ENCODE assay signal across 8 mouse cellular contexts in genomic region chr15:103358278-103359121, GRCm38 (mm10). TPM values are rescaled to one million over a fixed set of nuclear protein-coding genes. Genes with fewer than 3 reads are reported as not detected.
DNase-seq lines count a peak whose midpoint lies in the region; ATAC-seq and TF ChIP-seq lines count a peak whose summit lies in the region.

No protein-coding gene starts in this region.

- H3K4me1 ChIP-seq in lung, embryonic 15.5 days: peaks cover 30% of the 10 kb centered on the region
- H3K4me1 ChIP-seq in bone marrow macrophage, adult 2 months (ENCODE audit: control insufficient read depth, insufficient read depth, low read length): peaks cover 60% of the 10 kb centered on the region
- no peaks in the 10 kb centered on the region for H3K4me1 ChIP-seq in hindbrain, embryonic 16.5 days (ENCODE audit: control insufficient read depth, insufficient read depth, low read depth, low read length)
- peaks cover 8% of the 10 kb centered on the region; the same call in 1 of the 2 replicates for H3K4me1 ChIP-seq in neural tube, embryonic 15.5 days

- peak overlapping the region; percentile 61 for H3K27ac ChIP-seq in lung, embryonic 15.5 days
- peak overlapping the region; percentile 87 for H3K27ac ChIP-seq in bone marrow macrophage, adult 2 months (ENCODE audit: insufficient read depth, low read depth, low read length)
- H3K27ac ChIP-seq in hindbrain, embryonic 16.5 days (ENCODE audit: low read depth, low read length): no peak overlapping the region
- H3K27ac ChIP-seq in neural tube, embryonic 15.5 days (replicated peaks): no peak overlapping the region

- H3K9me3 ChIP-seq in lung, embryonic 15.5 days: no peaks in the 10 kb centered on the region
- no peaks in the 10 kb centered on the region for H3K9me3 ChIP-seq in hindbrain, embryonic 16.5 days (ENCODE audit: control insufficient read depth, low read length)
- no peaks in the 10 kb centered on the region for H3K9me3 ChIP-seq in neural tube, embryonic 15.5 days (replicated peaks)

- no peak for TF ChIP-seq CTCF in bone marrow macrophage, adult 2 months (IDR thresholded peaks at IDR 0.05; ENCODE audit: low read depth, low read length)

- H3K36me3 ChIP-seq in lung, embryonic 15.5 days: peaks cover 10% of the 10 kb centered on the region
- no peaks in the 10 kb centered on the region for H3K36me3 ChIP-seq in hindbrain, embryonic 16.5 days (ENCODE audit: control insufficient read depth, insufficient read depth, low read length)
- H3K36me3 ChIP-seq in neural tube, embryonic 15.5 days: no peaks in the 10 kb centered on the region

- H3K4me2 ChIP-seq in lung, embryonic 15.5 days: no peak overlapping the region
- no peak overlapping the region for H3K4me2 ChIP-seq in hindbrain, embryonic 16.5 days (ENCODE audit: low read length)
- no peak overlapping the region for H3K4me2 ChIP-seq in neural tube, embryonic 15.5 days

- no peak for TF ChIP-seq POLR2A in bone marrow macrophage, adult 2 months (IDR thresholded peaks at IDR 0.05; ENCODE audit: borderline replicate concordance, low read depth, low read length)

- H3K4me3 ChIP-seq in lung, embryonic 15.5 days: no peak overlapping the region
- H3K4me3 ChIP-seq in bone marrow macrophage, adult 2 months (ENCODE audit: insufficient read depth, low read length): no peak overlapping the region
- H3K4me3 ChIP-seq in hindbrain, embryonic 16.5 days (ENCODE audit: low read length): no peak overlapping the region
- no peak overlapping the region for H3K4me3 ChIP-seq in neural tube, embryonic 15.5 days (replicated peaks)

- DNase-seq in lung, postnatal 36 days: no peak
- no peak for DNase-seq in frontal cortex, adult 2 months (ENCODE audit: extremely low spot score in 1 of 2, low spot score in 1 of 2)
- DNase-seq in retina, postnatal 1 day: no peak

- peak; percentile 34 for ATAC-seq in lung, embryonic 15.5 days (ENCODE audit: borderline replicate concordance, extremely low read depth, low FRiP score, low TSS enrichment)
- peak; percentile 16; the same call in 1 of the 2 replicates for ATAC-seq in hindbrain, embryonic 16.5 days
- ATAC-seq in neural tube, embryonic 15.5 days (ENCODE audit: low FRiP score): 0 out of 2 replicates have a peak, but pooled peaks have one; percentile 25
- ATAC-seq in CD4-positive, CD25-positive, alpha-beta regulatory T cell, adult 4 months: no peak

- H3K27me3 ChIP-seq in lung, embryonic 15.5 days: no peaks in the 10 kb centered on the region
- H3K27me3 ChIP-seq in hindbrain, embryonic 16.5 days (replicated peaks; ENCODE audit: control insufficient read depth, insufficient read depth, low read length): no peaks in the 10 kb centered on the region
- no peaks in the 10 kb centered on the region for H3K27me3 ChIP-seq in neural tube, embryonic 15.5 days (replicated peaks)

- 34% methylated on average over 4 of the region's 4 CpGs for WGBS in lung, embryonic 15.5 days
- WGBS in hindbrain, embryonic 16.5 days: 55% methylated on average over 3 of the region's 4 CpGs
- 30% methylated on average over 4 of the region's 4 CpGs for WGBS in neural tube, embryonic 15.5 days

- H3K9ac ChIP-seq in lung, embryonic 15.5 days: no peak overlapping the region
- no peak overlapping the region for H3K9ac ChIP-seq in hindbrain, embryonic 16.5 days (ENCODE audit: low read depth, low read length)
- no peak overlapping the region for H3K9ac ChIP-seq in neural tube, embryonic 15.5 days (replicated peaks)

RNA-seq across cellular contexts. Expression of gene Itga5, which starts 8.1 kb away (rescaled TPM):
- polyA plus RNA-seq in lung, embryonic 15.5 days (2015; fragmentation: Nextera tagmentation; extraction: Ambion mirVana): 39.6 and 42.7 TPM in 2 replicates
- 34.0 and 37.3 TPM in 2 replicates for polyA plus RNA-seq in bone marrow macrophage, adult 2 months (2012; ENCODE audit: insufficient read depth, insufficient read length, missing spikeins)
- 6.3 and 8.6 TPM in 2 replicates for polyA plus RNA-seq in hindbrain, embryonic 16.5 days (2015; fragmentation: Nextera tagmentation; extraction: Ambion mirVana)
- 7.2 and 12.7 TPM in 2 replicates for polyA plus RNA-seq in neural tube, embryonic 15.5 days (2015; fragmentation: Nextera tagmentation; extraction: Ambion mirVana)
- 1 to 10 TPM; 1.9 to 3.8 TPM for polyA plus RNA-seq in CD4-positive, CD25-positive, alpha-beta regulatory T cell, adult 4 months (2017; shearing (Covaris generic))
- 2.2 and 2.9 TPM in 2 replicates for polyA plus RNA-seq in frontal cortex, adult 2 months (2012; rRNA removed)

RNA-seq across cellular contexts. Expression of gene Zfp385a, which starts 18.6 kb away (rescaled TPM):
- polyA plus RNA-seq in lung, embryonic 15.5 days (2015; fragmentation: Nextera tagmentation; extraction: Ambion mirVana): 7.7 and 9.0 TPM in 2 replicates
- polyA plus RNA-seq in bone marrow macrophage, adult 2 months (2012; ENCODE audit: insufficient read depth, insufficient read length, missing spikeins): 73.0 and 86.1 TPM in 2 replicates
- 20.1 and 24.7 TPM in 2 replicates for polyA plus RNA-seq in hindbrain, embryonic 16.5 days (2015; fragmentation: Nextera tagmentation; extraction: Ambion mirVana)
- 18.6 and 19.9 TPM in 2 replicates for polyA plus RNA-seq in neural tube, embryonic 15.5 days (2015; fragmentation: Nextera tagmentation; extraction: Ambion mirVana)
- not detected for polyA plus RNA-seq in CD4-positive, CD25-positive, alpha-beta regulatory T cell, adult 4 months (2017; shearing (Covaris generic))
- 46.3 and 46.5 TPM in 2 replicates for polyA plus RNA-seq in frontal cortex, adult 2 months (2012; rRNA removed)

RNA-seq across cellular contexts. Expression of gene Gpr84, which starts 48.1 kb away (rescaled TPM):
- 0.29 and 0.36 TPM in 2 replicates for polyA plus RNA-seq in lung, embryonic 15.5 days (2015; fragmentation: Nextera tagmentation; extraction: Ambion mirVana)
- 1.4 and 2.7 TPM in 2 replicates for polyA plus RNA-seq in bone marrow macrophage, adult 2 months (2012; ENCODE audit: insufficient read depth, insufficient read length, missing spikeins)
- 0.34 and 0.42 TPM in 2 replicates for polyA plus RNA-seq in hindbrain, embryonic 16.5 days (2015; fragmentation: Nextera tagmentation; extraction: Ambion mirVana)
- 0.33 and 0.60 TPM in 2 replicates for polyA plus RNA-seq in neural tube, embryonic 15.5 days (2015; fragmentation: Nextera tagmentation; extraction: Ambion mirVana)
- not detected for polyA plus RNA-seq in CD4-positive, CD25-positive, alpha-beta regulatory T cell, adult 4 months (2017; shearing (Covaris generic))
- polyA plus RNA-seq in frontal cortex, adult 2 months (2012; rRNA removed): 1.3 and 1.5 TPM in 2 replicates

Comparison
In these comparisons a context has a peak if more than half of its experiments do, and no peak if none do; other contexts are left out.
1. H3K27ac ChIP-seq: peak in lung, embryonic 15.5 days (single experiment) and bone marrow macrophage, adult 2 months (single experiment); none in hindbrain, embryonic 16.5 days (single experiment) and neural tube, embryonic 15.5 days (single experiment).